Mouse (Mus musculus) embryonic facial prominence, embryonic 13.5 days (tissue): Measurements from ENCODE around the gene Ptrh1. TPM values are rescaled to one million over a fixed set of nuclear protein-coding genes. Genes with fewer than 3 reads are reported as not detected.
A peak's percentile ranks its signal among the peaks of the same experiment; 100 is the strongest.

ENCODE experiments used
- ATAC-seq: fragments of 200-750 bp; cut with Nextera tagmentation; 2 replicates; pipeline ENCODE4 v1.8.0; 2017; ENCODE audit warnings: low read depth; ENCODE audit not compliant: insufficient number of reproducible peaks, insufficient read depth, low FRiP score, low TSS enrichment
- H3K27ac ChIP-seq: fragments of 300-500 bp; sonication (generic); 2 replicates; pipeline ENCODE4 v1.5.1; 2015; ENCODE audit warnings: moderate library complexity, mild to moderate bottlenecking, inconsistent platforms
- H3K27me3 ChIP-seq: fragments of 300-500 bp; sonication (generic); 2 replicates; pipeline ENCODE4 v1.6.1; 2015; ENCODE audit warnings: mild to moderate bottlenecking, inconsistent platforms
- H3K36me3 ChIP-seq: fragments of 300-500 bp; sonication (generic); 2 replicates; pipeline ENCODE4 v1.6.1; 2015; ENCODE audit warnings: mild to moderate bottlenecking, inconsistent platforms
- H3K4me1 ChIP-seq: fragments of 300-500 bp; sonication (generic); 2 replicates; pipeline ENCODE4 v1.6.1; 2015; ENCODE audit warnings: inconsistent platforms
- H3K4me2 ChIP-seq: fragments of 300-500 bp; sonication (generic); 2 replicates; pipeline ENCODE4 v1.6.1; 2015; ENCODE audit warnings: moderate library complexity, mild to moderate bottlenecking, inconsistent platforms
- H3K4me3 ChIP-seq: fragments of 300-500 bp; sonication (generic); 2 replicates; pipeline ENCODE4 v1.5.1; 2015; ENCODE audit warnings: mild to moderate bottlenecking, inconsistent platforms
- H3K9ac ChIP-seq: fragments of 300-500 bp; sonication (generic); 2 replicates; pipeline ENCODE4 v1.6.1; 2015; ENCODE audit warnings: mild to moderate bottlenecking, inconsistent platforms
- H3K9me3 ChIP-seq: fragments of 300-500 bp; sonication (generic); 2 replicates; pipeline ENCODE4 v1.6.1; 2016; ENCODE audit warnings: inconsistent platforms
- WGBS: fragments of 180-500 bp; shearing (Covaris S2); methylation state at CpG from one replicate; pipeline ENCODE4 v1.1.7; 2015; ENCODE audit warnings: mixed read lengths; 5-methylcytosine and 5-hydroxymethylcytosine counted together
- polyA plus RNA-seq: library from polyadenylated mRNA; unstranded; fragments of >200 nt; fragmentation: Nextera tagmentation; extraction: Ambion mirVana; gene quantifications from 2 replicates; pipeline ENCODE4 v1.2.1, GENCODE M21; 2015

The Ptrh1 gene
- polyA plus RNA-seq, 1 experiment from 2014 or later = 5.8 TPM

DNA sequence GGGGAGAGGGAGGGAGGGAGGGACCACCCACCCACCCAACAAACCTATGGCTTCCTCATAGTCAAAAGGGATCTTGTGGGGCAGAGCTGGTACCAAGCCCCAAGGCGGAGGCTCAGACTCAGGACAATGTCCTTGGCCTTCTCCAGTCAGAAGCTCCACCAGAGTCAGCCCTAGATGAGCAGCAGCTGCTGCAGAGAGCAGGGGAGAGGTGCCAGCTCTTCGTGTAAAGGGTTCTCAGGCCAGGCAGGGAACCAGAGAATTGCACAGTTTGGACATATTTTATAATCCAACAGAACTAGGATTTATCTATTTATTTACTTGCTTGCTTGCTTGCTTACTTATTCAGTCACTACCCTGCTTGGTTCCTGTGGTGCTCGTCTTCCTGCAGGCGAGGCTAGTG lies 36.3 kb upstream of the Ptrh1 start:
- Histone ChIP-seq H3K4me3 (no peak overlapping the region), H3K9ac (no peak overlapping the region), H3K4me1 (peaks cover 28% of the 10 kb centered on the region), H3K27me3 (peaks cover 32% of the 10 kb centered on the region), H3K36me3 (peaks cover 4% of the 10 kb centered on the region; the same call in 1 of the 2 replicates), H3K9me3 (no peaks in the 10 kb centered on the region), H3K27ac (no peak overlapping the region), H3K4me2 (no peak overlapping the region)
- ATAC-seq = no peak
- 74% methylated on average over 4 of the region's 4 CpGs for WGBS

DNA sequence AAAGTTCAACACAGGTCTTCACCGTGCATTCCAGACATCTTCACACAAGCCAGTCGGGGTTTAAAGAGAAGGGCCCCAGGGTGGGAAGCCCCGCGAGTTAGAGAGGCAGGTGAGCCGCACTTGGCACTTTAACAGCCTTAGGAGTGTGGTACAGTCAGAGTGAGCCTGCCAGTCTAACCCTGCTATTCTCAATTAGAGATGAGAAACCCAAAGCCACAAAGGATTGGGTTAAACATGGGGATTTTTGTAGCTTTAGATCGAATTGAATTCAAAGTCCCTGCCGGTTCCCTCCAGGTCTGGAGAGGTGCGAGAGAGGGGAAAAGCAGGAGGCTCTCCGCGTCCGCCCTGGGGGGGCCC lies 34.7 kb upstream of the Ptrh1 start, which contains the start of gene 6330409D20Rik:
Gene 6330409D20Rik, minus strand, starts transcription at position 101 of the 357 bp plus-strand sequence.
- H3K9me3 ChIP-seq = no peaks in the 10 kb centered on the region
- H3K36me3 ChIP-seq = peaks cover 15% of the 10 kb centered on the region
- H3K4me1 ChIP-seq = peaks cover 20% of the 10 kb centered on the region
- H3K9ac ChIP-seq = peak within 1 kb of the TSS; percentile 66
- H3K27me3 ChIP-seq = peaks cover 32% of the 10 kb centered on the region
- no peak within 1 kb of the TSS for H3K27ac ChIP-seq
- peak within 1 kb of the TSS; percentile 91 for H3K4me2 ChIP-seq
- ATAC-seq = no peak
- 5% methylated on average over 11 of the region's 11 CpGs for WGBS
- peak within 1 kb of the TSS; percentile 48 for H3K4me3 ChIP-seq

- Histone ChIP-seq H3K4me1 (peaks cover 20% of the 10 kb centered on the region), H3K27ac (no peak overlapping the region)
- 5% methylated on average over 57 of the region's 58 CpGs for WGBS
These were observed 34.1 kb upstream of the Ptrh1 start for GRCm38 (mm10) chr2:32741273-32742172.

DNA sequence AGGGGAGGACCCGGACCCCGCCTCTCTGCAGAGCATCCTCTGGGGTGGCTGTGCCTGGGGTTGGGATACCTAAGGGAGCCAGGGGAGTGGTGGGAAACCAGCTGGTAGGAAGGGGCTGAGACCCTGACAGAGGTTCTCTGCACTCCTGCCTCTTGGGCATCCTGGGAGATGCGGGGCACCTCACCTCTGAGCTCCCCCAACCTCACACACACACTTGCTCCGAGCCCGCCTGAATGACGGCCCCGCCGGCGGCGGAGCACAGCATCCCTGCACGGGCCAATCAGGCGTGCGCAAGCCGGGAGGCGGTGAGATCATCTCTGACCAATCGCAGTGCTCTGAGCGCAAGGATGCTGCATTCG lies 33.4 kb upstream of the Ptrh1 start:
- H3K9ac ChIP-seq = no peak overlapping the region
- peaks cover 20% of the 10 kb centered on the region for H3K4me1 ChIP-seq
- peaks cover 26% of the 10 kb centered on the region for H3K36me3 ChIP-seq
- H3K4me2 ChIP-seq = peak overlapping the region; percentile 91
- WGBS = 2% methylated on average over 18 of the region's 18 CpGs
- ATAC-seq = peak; percentile 27; the same call in 1 of the 2 replicates
- H3K4me3 ChIP-seq = peak overlapping the region; percentile 48
- peaks cover 32% of the 10 kb centered on the region for H3K27me3 ChIP-seq
- no peak overlapping the region for H3K27ac ChIP-seq
- no peaks in the 10 kb centered on the region for H3K9me3 ChIP-seq

More at GRCm38 (mm10) chr2:32741273-32742172, 34.1 kb upstream of the Ptrh1 start:
- Histone ChIP-seq H3K4me3 (peak overlapping the region; percentile 48), H3K9me3 (no peaks in the 10 kb centered on the region), H3K27me3 (peaks cover 32% of the 10 kb centered on the region), H3K4me2 (peak overlapping the region; percentile 91), H3K36me3 (peaks cover 21% of the 10 kb centered on the region), H3K9ac (peak overlapping the region; percentile 66)
- ATAC-seq = no peak

- Histone ChIP-seq H3K4me2 (no peak overlapping the region), H3K36me3 (peaks cover 33% of the 10 kb centered on the region), H3K4me3 (no peak overlapping the region), H3K4me1 (peaks cover 20% of the 10 kb centered on the region), H3K9ac (no peak overlapping the region), H3K27me3 (peaks cover 32% of the 10 kb centered on the region), H3K27ac (no peak overlapping the region), H3K9me3 (no peaks in the 10 kb centered on the region)
- 77% methylated on average over 15 of the region's 15 CpGs for WGBS
- no peak for ATAC-seq
These were observed 31.2 kb upstream of the Ptrh1 start for GRCm38 (mm10) chr2:32744272-32744982.

- Histone ChIP-seq H3K9ac (no peak overlapping the region), H3K9me3 (no peaks in the 10 kb centered on the region), H3K4me1 (peaks cover 18% of the 10 kb centered on the region), H3K27ac (no peak overlapping the region), H3K4me3 (no peak overlapping the region), H3K36me3 (peaks cover 42% of the 10 kb centered on the region), H3K4me2 (no peak overlapping the region), H3K27me3 (no peaks in the 10 kb centered on the region)
- no peak for ATAC-seq
- 90% methylated on average over 16 of the region's 16 CpGs for WGBS
These were observed 26.5 kb upstream of the Ptrh1 start for GRCm38 (mm10) chr2:32749082-32749481.

GRCm38 (mm10) chr2:32750199-32750598 lies 25.4 kb upstream of the Ptrh1 start:
- H3K4me1 ChIP-seq = peaks cover 16% of the 10 kb centered on the region
- no peaks in the 10 kb centered on the region for H3K27me3 ChIP-seq
- H3K4me3 ChIP-seq = no peak overlapping the region
- 73% methylated on average over 7 of the region's 7 CpGs for WGBS
- H3K9ac ChIP-seq = no peak overlapping the region
- peaks cover 47% of the 10 kb centered on the region for H3K36me3 ChIP-seq
- H3K4me2 ChIP-seq = no peak overlapping the region
- no peak for ATAC-seq
- H3K27ac ChIP-seq = no peak overlapping the region
- no peaks in the 10 kb centered on the region for H3K9me3 ChIP-seq

GRCm38 (mm10) chr2:32750887-32751664 lies 24.5 kb upstream of the Ptrh1 start:
- 6% methylated on average over 31 of the region's 31 CpGs for WGBS
- Histone ChIP-seq H3K4me3 (peak overlapping the region; percentile 41), H3K27ac (peak overlapping the region; percentile 48), H3K36me3 (peaks cover 38% of the 10 kb centered on the region), H3K9ac (peak overlapping the region; percentile 59), H3K4me2 (peak overlapping the region; percentile 64), H3K27me3 (no peaks in the 10 kb centered on the region), H3K4me1 (peaks cover 16% of the 10 kb centered on the region), H3K9me3 (no peaks in the 10 kb centered on the region)
- ATAC-seq = peak; percentile 68

DNA sequence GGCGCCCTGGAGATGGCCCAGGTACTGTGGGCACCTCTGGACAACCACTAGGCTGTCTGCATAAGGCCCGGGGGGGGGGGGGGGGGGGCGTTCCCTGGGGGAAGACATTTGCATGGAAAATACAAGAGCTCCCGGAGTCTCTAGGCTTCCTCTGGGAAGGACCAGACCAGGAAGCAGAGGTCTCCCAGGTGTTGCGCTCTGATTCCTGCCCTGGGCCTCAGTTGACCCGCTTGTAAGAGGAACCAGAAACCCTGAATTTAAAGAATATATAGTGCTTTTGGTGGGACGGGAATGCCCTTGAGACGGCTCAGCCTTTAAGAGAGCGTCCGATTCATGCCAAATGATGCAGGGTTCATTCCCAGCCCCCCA lies 23.9 kb upstream of the Ptrh1 start:
- WGBS = 17% methylated on average over 10 of the region's 10 CpGs
- H3K9me3 ChIP-seq = no peaks in the 10 kb centered on the region
- H3K4me2 ChIP-seq = peak overlapping the region; percentile 64
- H3K4me3 ChIP-seq = peak overlapping the region; percentile 41
- no peak for ATAC-seq
- H3K4me1 ChIP-seq = peaks cover 16% of the 10 kb centered on the region
- peaks cover 32% of the 10 kb centered on the region for H3K36me3 ChIP-seq
- H3K27ac ChIP-seq = peak overlapping the region; percentile 16; the same call in 1 of the 2 replicates
- peak overlapping the region; percentile 59 for H3K9ac ChIP-seq
- no peaks in the 10 kb centered on the region for H3K27me3 ChIP-seq

GRCm38 (mm10) chr2:32752181-32752580 lies 23.4 kb upstream of the Ptrh1 start:
- H3K9ac ChIP-seq = no peak overlapping the region
- H3K27me3 ChIP-seq = no peaks in the 10 kb centered on the region
- no peak overlapping the region; the same call in 1 of the 2 replicates for H3K4me3 ChIP-seq
- peak overlapping the region; percentile 64; the same call in 1 of the 2 replicates for H3K4me2 ChIP-seq
- peaks cover 16% of the 10 kb centered on the region for H3K4me1 ChIP-seq
- WGBS = 64% methylated on average over 10 of the region's 10 CpGs
- H3K9me3 ChIP-seq = no peaks in the 10 kb centered on the region
- H3K27ac ChIP-seq = no peak overlapping the region
- ATAC-seq = no peak
- H3K36me3 ChIP-seq = peaks cover 28% of the 10 kb centered on the region

DNA sequence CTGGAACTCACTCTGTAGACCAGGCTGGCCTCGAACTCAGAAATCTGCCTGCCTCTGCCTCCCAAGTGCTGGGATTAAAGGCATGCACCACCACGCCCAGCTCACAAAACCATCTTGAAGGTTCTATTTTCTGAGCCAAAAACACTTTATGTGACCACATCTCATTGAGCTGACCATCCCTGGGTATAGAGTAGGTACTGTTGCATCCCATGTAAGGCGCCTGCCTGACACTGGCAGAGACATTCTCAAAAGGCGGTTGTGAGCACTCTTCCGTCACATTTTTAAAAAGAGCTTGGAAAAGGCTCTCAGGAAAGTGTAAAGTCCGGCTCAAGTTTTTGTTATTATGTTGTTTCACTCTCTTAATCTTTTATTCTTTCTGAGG lies 18.9 kb upstream of the Ptrh1 start:
- Histone ChIP-seq H3K9ac (no peak overlapping the region), H3K27me3 (no peaks in the 10 kb centered on the region), H3K4me3 (peak overlapping the region; percentile 72; the same call in 1 of the 2 replicates), H3K27ac (no peak overlapping the region), H3K9me3 (no peaks in the 10 kb centered on the region), H3K4me2 (peak overlapping the region; percentile 58), H3K36me3 (peaks cover 34% of the 10 kb centered on the region), H3K4me1 (peaks cover 14% of the 10 kb centered on the region)
- WGBS = 31% methylated on average over 6 of the region's 6 CpGs
- no peak for ATAC-seq
